Comparison of ENCODE assay signal across 20 mouse cellular contexts in genomic region chr11:87616790-87617474, GRCm38 (mm10). TPM values are rescaled to one million over a fixed set of nuclear protein-coding genes. Genes with fewer than 3 reads are reported as not detected.
A peak's percentile ranks its signal among the peaks of the same experiment; 100 is the strongest.
DNase-seq lines count a peak whose midpoint lies in the region; ATAC-seq and TF ChIP-seq lines count a peak whose summit lies in the region.
"Had no signal": no experiment of that assay in that cellular context is flagged by ENCODE, and none has a peak within 500 bp of the region (broad histone marks: within the 10 kb centered on the region; RNA-seq: fewer than 3 reads in every experiment).

Hsf5 (plus strand) TSS chr11:87617164.

- H3K27me3 ChIP-seq in intestine, postnatal 0 days (replicated peaks; ENCODE audit: control insufficient read depth, insufficient read depth, low read length) = no peaks in the 10 kb centered on the region
- H3K27me3 ChIP-seq in intestine, embryonic 15.5 days (replicated peaks) = no peaks in the 10 kb centered on the region
- H3K27me3 ChIP-seq in lung, postnatal 0 days (replicated peaks; ENCODE audit: insufficient read depth, low read length) = no peaks in the 10 kb centered on the region
- H3K27me3 ChIP-seq: hindbrain, embryonic 12.5 days; limb, embryonic 13.5 days; Patski had no signal

- no peak for DNase-seq in lung, postnatal 0 days (ENCODE audit: low spot score)
- DNase-seq in lung, adult 18-20 months = no peak
- peak; percentile 53 for DNase-seq in ZHBTc4 (ENCODE audit: low read depth, low spot score)
- DNase-seq in adrenal gland, postnatal 10 days = no peak
- no peak for DNase-seq in adrenal gland, postnatal 4 days (ENCODE audit: low spot score in 2 of 2)
- DNase-seq: adrenal gland, postnatal 25 days; cerebellum, adult 11-12 months; cerebellum, postnatal 14 days; heart, postnatal 10 days; kidney, adult 8-10 months; lung, adult 2 months; lung, postnatal 36 days; thymus, postnatal 36 days had no signal

- TF ChIP-seq EP300 in lung, postnatal 0 days (IDR thresholded peaks at IDR 0.05) = no peak

- no peaks in the 10 kb centered on the region for H3K4me1 ChIP-seq in intestine, postnatal 0 days (replicated peaks; ENCODE audit: control insufficient read depth, insufficient read depth, low read length)
- H3K4me1 ChIP-seq in intestine, embryonic 15.5 days (replicated peaks) = no peaks in the 10 kb centered on the region
- H3K4me1 ChIP-seq in lung, postnatal 0 days (ENCODE audit: insufficient read depth, low read depth, low read length) = no peaks in the 10 kb centered on the region
- H3K4me1 ChIP-seq: hindbrain, embryonic 12.5 days; limb, embryonic 13.5 days had no signal

- WGBS in intestine, postnatal 0 days = 90% methylated on average over 65 of the region's 69 CpGs
- WGBS in intestine, embryonic 15.5 days = 89% methylated on average over 54 of the region's 69 CpGs
- 91% methylated on average over 49 of the region's 69 CpGs for WGBS in lung, postnatal 0 days

- TF ChIP-seq CTCF in intestine, postnatal 0 days (IDR thresholded peaks at IDR 0.05; ENCODE audit: low read depth) = no peak
- TF ChIP-seq CTCF in lung, postnatal 0 days (IDR thresholded peaks at IDR 0.05) = no peak

- no peak within 1 kb of the TSS for H3K4me2 ChIP-seq in intestine, postnatal 0 days (replicated peaks; ENCODE audit: low read depth)
- no peak within 1 kb of the TSS for H3K4me2 ChIP-seq in intestine, embryonic 15.5 days (replicated peaks)
- H3K4me2 ChIP-seq in lung, postnatal 0 days (replicated peaks; ENCODE audit: low read depth, low read length) = no peak within 1 kb of the TSS
- H3K4me2 ChIP-seq: heart, embryonic 11.5 days; hindbrain, embryonic 12.5 days; limb, embryonic 13.5 days had no signal

- H3K36me3 ChIP-seq in intestine, postnatal 0 days (ENCODE audit: control insufficient read depth, insufficient read depth) = peaks cover 66% of the 10 kb centered on the region
- H3K36me3 ChIP-seq in intestine, embryonic 15.5 days = peaks cover 47% of the 10 kb centered on the region
- H3K36me3 ChIP-seq in lung, postnatal 0 days (ENCODE audit: insufficient read depth, low read length) = peaks cover 36% of the 10 kb centered on the region

- no peaks in the 10 kb centered on the region for H3K9me3 ChIP-seq in intestine, postnatal 0 days (ENCODE audit: control insufficient read depth)
- no peaks in the 10 kb centered on the region for H3K9me3 ChIP-seq in intestine, embryonic 15.5 days
- H3K9me3 ChIP-seq in lung, postnatal 0 days (ENCODE audit: low read length) = no peaks in the 10 kb centered on the region

- no peak within 1 kb of the TSS for H3K9ac ChIP-seq in intestine, postnatal 0 days (ENCODE audit: low read depth, low read length)
- H3K9ac ChIP-seq in intestine, embryonic 15.5 days = no peak within 1 kb of the TSS
- H3K9ac ChIP-seq in lung, postnatal 0 days (replicated peaks; ENCODE audit: low read depth) = no peak within 1 kb of the TSS
- H3K9ac ChIP-seq: hindbrain, embryonic 12.5 days; limb, embryonic 13.5 days had no signal

- no peak within 1 kb of the TSS; the same call in 1 of the 2 replicates for H3K27ac ChIP-seq in intestine, postnatal 0 days (ENCODE audit: low read depth, low read length)
- no peak within 1 kb of the TSS for H3K27ac ChIP-seq in intestine, embryonic 15.5 days
- no peak within 1 kb of the TSS for H3K27ac ChIP-seq in lung, postnatal 0 days (ENCODE audit: low read length)
- H3K27ac ChIP-seq: hindbrain, embryonic 12.5 days; limb, embryonic 13.5 days had no signal

- no peak within 1 kb of the TSS for H3K4me3 ChIP-seq in intestine, postnatal 0 days (ENCODE audit: low read depth, low read length)
- no peak within 1 kb of the TSS for H3K4me3 ChIP-seq in intestine, embryonic 15.5 days (replicated peaks)
- H3K4me3 ChIP-seq in lung, postnatal 0 days (ENCODE audit: low read depth, low read length) = no peak within 1 kb of the TSS
- H3K4me3 ChIP-seq: hindbrain, embryonic 12.5 days; limb, embryonic 13.5 days had no signal

- peak; percentile 22; the same call in 1 of the 2 replicates for ATAC-seq in intestine, postnatal 0 days
- ATAC-seq in intestine, embryonic 15.5 days = no peak
- peak; percentile 6; the same call in 1 of the 2 replicates for ATAC-seq in lung, postnatal 0 days
- ATAC-seq: forebrain, embryonic 16.5 days; Patski had no signal

RNA-seq across cellular contexts. Expression of gene Hsf5, which starts in this region (rescaled TPM):
- polyA plus RNA-seq in intestine, postnatal 0 days (2015; fragmentation: Nextera tagmentation; extraction: Ambion mirVana) = 0.05 TPM in 1 of 2 replicates, not detected in the other
- 0.15 and 0.29 TPM in 2 replicates for polyA plus RNA-seq in intestine, embryonic 15.5 days (2015; fragmentation: Nextera tagmentation; extraction: Ambion mirVana)
- polyA plus RNA-seq in lung, postnatal 0 days (2015; fragmentation: Nextera tagmentation; extraction: Ambion mirVana) = 0.05 and 0.11 TPM in 2 replicates
- under 1 TPM; 0.12 TPM for total RNA-seq in adrenal gland, postnatal 10 days (2021)
- under 1 TPM; 0.17 TPM for total RNA-seq in adrenal gland, postnatal 4 days (2021)

Comparison
In these comparisons a context has a peak if more than half of its experiments do, and no peak if none do; other contexts are left out.
1. Peak in ATAC-seq in intestine, postnatal 0 days; RNA of the gene not detected or under 1 TPM.
2. Peak in ATAC-seq in lung, postnatal 0 days; RNA of the gene not detected or under 1 TPM.